Mouse (Mus musculus): ENCODE measurements around the gene Gpr160.
"Not testable (repeated sequence)": the region's sequence is repeated elsewhere in the genome, so short reads cannot be mapped to it uniquely, and the experiment has no call there.

Gene Gpr160

DNA sequence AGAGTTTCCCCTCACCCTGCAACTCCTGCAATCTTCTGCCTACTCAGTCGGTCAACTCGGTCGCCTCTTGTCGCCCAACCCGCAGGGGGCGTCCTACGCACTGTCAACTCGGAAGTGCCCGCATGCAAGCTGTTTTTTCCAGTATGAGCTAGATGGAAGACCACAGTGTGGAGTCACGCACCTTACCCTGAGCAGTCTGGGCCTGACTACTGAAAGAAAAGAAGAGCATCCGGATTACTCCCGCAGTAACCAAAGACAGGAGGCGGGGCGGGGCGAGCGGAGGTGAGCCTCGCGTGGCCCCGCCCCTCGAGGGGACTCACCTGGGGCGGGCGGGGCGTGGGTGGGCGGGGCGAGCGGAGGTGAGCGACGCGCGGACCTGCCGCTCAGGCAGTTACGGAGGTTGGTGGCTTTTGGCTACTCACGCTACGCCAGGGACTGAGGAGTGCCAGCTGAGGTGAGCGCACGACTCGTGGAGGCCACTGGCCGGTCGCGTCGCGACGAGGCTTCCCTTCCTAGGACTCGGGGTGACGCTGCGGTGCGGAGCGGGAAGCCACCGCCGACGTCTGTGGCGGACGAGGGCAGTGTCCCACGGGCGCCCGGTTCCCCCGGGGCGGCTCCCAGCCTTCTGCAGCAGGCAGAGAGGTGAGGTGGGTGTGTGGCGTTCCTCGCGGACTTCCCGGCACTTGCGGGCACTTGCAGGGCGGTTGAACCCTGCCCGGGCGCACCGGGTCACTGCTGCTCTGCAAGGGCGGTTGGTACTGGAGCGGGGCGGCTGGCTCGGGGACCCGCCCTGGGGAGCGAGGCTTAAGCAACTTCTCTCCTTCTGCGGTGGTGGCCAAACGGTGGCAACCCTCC, at the start of gene Gpr160:
TSS of gene Gpr160 (plus strand) at position 347 of the 855 bp plus-strand sequence.
- peak; percentile 52 to 62 for DNase-seq (ENCODE audit: low spot score in 2 of 2)

DNA sequence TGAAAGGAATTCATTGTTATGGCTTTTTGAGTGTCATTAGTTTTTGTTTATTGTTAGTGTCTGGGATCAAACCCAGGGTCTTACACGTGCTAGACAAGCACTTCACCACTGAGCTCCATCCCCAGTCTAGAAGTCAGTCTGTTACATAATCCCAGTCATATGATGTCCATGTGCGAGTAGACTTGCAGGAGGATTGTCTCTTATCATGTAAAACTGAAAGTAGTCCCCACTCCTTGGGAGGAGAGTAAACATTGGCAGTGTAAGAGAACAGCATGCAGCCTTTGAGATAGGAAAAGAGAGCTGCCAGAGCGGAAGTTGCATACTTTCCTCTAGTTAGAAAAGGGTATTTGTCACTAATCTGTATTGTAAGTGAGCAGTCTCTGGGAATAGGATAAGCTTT, 42.9 kb upstream of the Gpr160 start:
- DNase-seq (ENCODE audit: low spot score in 2 of 2), result no peak

DNA sequence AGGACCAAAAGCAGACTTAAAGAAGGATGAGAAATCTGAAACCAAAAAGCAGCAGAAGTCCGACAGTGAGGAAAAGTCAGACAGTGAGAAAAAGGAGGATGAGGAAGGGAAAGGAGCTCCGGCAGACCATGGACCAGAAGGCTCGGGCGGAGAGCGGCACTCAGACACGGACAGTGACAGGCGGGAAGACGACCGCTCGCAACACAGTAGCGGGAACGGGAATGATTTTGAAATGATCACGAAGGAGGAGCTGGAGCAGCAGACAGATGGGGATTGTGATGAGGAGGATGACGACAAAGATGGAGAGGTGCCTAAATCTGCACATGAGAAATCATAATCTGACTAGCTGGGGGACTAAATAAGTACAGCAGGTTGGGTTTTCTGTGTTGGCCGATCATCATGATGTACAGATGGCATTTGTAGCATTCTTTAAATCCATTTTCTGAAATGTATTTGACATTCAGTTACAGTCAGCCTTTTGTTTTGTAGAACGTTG, 37.1 kb upstream of the Gpr160 start:
- no peak for DNase-seq (ENCODE audit: low spot score in 2 of 2)

DNA sequence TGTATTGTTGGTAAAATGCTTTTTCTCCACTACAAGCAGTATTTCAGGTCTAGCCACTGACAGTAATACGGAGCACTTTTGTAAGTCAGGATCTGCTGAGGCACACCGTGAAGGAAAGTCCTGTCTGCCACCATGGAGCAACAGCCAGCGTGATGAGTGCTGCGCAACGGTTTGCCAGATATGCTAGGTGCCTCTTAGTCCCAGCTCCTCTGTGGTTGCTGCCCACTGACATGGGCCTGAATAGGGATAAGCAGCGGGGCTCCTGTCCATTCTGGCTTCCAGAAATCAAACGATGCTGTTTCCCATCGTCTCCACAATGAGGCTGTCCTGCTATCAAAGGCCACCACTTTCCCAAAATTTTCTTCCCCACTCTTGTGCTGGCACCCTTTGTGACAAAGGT, 33.6 kb upstream of the Gpr160 start:
- no peak for DNase-seq (ENCODE audit: low spot score in 2 of 2)

DNA sequence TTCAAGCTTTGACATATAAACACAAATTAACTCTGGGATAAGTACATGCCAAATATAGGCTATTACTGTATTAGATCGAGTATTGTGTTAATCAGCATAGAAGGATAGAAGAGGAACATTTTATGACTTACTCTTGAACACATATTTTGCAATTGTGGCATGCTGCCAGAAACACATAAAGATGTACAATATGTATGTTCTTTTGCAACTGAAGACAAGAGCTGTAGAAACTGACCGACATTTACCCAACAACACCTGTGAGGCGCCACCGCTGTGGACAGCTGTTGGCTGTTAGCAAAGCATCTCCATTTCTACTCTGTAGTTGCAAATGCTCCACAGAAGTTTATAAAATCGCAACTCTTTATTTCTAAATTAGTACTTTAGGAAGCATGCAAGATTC, 29.7 kb upstream of the Gpr160 start:
- DNase-seq (ENCODE audit: low spot score in 2 of 2), result no peak

DNA sequence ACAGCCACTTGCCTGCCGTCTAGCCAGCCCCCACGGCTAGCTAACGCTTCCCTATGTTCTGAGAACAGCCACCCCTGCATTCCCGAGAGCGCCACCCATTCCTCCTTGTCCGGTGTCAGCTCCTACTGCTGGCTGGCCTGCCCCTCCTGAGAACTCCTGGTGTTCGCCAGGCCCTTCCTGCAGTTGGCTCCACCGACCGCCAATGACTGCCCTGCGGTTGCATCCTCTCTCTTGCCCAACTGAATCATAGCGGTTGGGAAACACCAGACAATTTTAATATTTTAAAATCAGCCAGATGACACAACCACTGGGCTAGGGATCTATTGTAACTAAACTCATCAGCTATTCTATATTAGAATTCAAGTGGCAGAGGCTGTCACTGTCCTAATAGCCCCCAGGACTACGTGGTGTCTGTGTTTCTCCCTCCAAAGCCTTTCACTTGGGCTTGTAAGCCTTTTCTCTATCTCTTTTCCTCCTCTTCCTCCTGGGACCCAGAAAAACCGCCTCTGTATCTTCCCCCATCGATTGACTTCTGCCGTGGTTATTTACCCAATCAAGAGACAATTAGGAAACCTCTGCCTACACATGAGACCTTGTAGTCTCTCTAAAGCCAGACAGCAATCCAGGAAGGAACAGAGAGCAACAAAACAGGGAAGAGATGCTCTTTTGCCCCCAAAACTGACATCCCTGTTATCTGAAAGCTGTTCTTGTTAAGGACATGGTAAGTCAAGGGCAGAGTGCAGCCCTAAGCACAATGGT, 23.7 kb upstream of the Gpr160 start:
- DNase-seq (ENCODE audit: low spot score in 2 of 2), result no peak

DNA sequence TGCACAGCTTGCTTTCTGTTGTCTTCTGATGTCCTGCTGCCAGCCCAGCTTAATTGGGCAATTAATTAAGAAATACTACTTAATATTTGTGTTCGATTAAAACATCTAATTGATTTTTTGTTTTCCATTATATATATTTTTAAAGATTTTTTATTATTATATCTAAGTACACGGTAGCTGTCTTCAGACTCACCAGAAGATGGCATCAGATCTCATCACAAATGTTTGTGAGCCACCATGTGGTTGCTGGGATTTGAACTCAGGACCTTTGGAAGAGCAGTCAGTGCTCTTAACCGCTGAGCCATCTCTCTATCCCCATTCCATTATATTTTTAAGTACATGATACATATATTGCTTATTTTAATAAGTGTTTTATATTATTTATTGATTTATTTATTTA, 22.5 kb upstream of the Gpr160 start:
- no peak for DNase-seq (ENCODE audit: low spot score in 2 of 2)

DNA sequence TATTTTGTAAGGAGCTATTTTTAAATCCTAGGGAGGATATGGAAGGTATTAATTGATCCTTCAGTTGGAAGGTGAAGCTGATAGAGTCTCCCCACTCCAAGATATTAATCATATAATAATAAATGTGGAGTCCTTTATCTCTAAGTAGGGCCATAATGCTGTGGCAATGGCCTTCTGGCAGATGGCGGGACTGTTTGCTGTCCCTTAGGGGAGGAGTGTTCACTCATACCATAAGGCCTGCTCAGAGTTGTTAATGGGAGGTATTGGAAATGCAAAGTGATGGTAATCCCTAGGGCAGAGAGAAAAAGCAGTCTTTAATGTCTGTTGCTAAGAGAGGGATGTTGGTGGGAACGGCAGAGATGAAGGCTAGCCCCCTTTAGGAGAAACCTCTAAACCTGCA, 10.0 kb upstream of the Gpr160 start:
- no peak for DNase-seq (ENCODE audit: low spot score in 2 of 2)

DNA sequence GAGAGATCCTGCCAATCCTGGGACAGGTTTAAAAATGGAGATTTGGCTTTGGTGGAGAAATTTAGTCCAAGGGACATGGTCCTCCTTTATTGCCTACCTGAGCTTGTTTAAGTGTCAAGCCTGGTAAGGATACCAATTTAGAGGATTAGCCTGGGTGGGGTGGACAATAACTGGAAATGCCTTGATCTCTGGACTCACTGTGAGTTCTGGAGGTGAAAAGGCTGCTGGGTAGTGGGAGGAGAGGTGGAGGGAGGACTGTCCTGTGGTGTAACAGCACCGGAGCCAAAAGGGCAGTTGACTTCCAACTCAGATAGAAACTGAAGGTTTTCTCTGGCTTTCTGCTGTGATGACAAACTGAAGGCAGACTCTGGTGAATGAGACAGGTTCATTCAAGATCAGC, 8.3 kb upstream of the Gpr160 start:
- no peak for DNase-seq (ENCODE audit: low spot score in 2 of 2)

DNA sequence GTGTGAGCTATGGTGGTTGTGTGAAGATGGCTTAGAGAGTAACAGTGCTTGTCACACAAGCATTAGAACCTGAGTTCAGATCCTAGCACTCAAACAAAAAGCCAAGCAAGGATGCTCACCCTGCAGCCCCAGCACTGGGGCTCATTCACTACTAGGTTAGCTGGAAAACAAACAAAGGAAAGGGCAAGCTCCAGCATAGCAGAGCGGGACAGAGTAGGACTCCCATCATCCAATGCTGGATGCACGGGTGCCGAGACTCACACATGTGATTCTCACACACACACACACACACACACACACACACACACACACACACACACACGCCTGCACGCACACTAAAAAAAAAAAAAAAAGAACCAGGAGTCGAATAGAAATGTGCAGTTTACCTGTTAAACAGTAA, 4.3 kb upstream of the Gpr160 start:
- no peak for DNase-seq (ENCODE audit: low spot score in 2 of 2)

DNA sequence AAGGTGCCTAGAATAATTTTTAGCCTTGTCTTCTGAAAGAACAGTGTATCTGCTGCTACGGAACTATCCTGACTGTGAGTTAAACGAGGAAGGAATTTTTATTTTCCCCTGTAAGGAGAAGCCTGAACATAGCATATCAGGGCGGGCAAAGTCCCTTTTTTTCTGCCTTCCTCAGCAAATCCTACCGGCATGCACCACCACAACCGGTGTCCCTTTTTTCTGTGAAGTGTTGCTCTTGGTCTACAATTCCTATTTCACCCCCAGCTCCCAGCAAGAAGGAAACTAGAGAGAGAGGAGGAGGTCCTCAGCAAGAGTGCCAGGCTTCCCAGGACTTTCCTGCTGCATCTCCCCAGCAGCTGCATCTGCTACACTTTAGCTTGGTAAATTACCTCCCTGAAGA, 2.2 kb upstream of the Gpr160 start:
- DNase-seq (ENCODE audit: low spot score in 2 of 2), result no peak

DNA sequence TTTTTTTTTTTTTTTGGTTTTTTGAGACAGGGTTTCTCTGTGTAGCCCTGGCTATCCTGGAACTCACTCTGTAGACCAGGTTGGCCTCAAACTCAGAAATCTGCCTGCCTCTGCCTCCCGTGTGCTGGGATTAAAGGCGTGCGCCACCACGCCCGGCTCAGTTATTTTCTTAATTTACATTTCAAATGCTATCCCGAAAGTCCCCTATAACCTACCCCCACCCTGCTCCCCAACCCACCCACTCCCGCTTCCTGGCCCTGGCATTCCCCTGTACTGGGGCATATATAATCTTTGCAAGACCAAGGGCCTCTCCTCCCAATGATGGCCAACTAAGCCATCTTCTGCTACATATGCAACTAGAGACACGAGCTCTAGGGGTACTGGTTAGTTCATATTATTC, 3.8 kb downstream of the Gpr160 start:
- DNase-seq (ENCODE audit: low spot score in 2 of 2), result not testable (repeated sequence)

DNA sequence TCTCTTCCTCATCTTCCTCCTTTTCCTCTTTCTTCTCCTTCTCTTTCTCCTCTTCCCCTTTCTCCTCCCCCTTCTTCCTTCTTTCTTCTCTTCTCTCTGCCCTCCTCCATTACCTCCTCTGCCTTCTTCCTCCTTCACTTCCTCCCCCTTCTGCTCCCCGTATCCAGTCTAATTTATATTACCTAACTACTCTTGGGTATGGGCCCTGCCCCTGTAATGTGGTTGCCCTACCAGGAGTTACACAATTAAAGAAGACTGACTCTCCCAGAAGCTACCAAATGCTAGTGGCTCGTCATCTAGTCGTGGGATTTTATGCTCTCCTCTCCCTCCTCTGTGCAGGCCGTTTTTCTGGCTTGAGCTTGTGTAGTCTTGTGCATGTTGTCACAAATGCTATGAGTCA, 5.0 kb downstream of the Gpr160 start:
- DNase-seq (ENCODE audit: low spot score in 2 of 2), result no peak

DNA sequence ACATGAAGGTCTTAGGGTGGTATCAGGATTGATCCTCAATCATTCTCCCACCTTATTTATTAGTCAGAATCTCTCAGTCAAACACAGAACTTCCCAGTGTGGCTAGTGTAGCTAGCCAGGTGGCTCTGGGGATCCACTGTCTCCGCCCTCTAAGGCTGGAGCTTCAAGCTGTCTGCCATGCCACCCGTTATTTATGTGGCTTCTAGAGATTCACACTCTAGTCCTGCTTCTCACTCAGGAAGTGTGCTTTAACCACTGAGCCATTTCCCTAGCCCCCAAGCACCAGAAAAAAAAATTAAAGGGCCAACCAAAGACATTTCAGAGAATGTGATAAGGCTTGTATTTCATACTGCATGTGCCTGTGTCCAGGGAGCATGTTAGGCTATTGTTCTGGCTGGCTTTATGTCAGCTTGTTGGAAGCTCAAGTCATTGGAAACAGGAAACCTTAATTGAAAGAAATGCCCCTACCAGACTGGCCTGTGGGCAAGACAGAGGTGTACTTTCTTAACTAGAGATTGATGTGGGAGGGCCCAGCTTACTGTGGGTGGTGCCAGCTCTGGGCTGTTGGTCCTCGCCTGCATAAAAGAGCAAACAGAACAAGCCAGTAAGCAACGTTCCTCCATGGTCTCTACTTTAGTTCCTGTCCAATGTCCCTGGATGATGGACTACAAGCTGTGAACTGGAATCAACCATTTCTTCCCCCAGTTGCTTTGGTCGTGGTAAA, 8.1 kb downstream of the Gpr160 start:
- DNase-seq (ENCODE audit: low spot score in 2 of 2), result no peak

DNA sequence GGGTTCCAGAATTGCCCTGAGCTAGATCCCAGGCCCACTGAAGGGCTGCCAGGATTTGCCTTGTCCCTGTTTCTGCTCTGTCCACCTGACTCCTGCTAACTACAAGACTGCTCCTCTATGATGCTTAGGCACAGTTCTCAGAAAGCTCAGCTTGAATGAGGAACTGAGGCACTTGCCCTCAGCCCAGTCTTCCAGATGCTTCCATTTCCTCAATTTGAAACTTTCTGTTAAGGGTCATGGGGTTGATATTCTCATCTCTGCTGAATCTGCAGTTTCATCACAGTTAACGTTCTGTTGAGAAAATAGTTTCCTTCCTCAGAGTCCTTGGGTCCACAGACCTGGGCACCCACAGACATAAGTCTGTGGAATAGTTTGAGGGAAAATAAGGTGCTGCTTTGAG, 8.9 kb downstream of the Gpr160 start:
- DNase-seq (ENCODE audit: low spot score in 2 of 2), result no peak

DNA sequence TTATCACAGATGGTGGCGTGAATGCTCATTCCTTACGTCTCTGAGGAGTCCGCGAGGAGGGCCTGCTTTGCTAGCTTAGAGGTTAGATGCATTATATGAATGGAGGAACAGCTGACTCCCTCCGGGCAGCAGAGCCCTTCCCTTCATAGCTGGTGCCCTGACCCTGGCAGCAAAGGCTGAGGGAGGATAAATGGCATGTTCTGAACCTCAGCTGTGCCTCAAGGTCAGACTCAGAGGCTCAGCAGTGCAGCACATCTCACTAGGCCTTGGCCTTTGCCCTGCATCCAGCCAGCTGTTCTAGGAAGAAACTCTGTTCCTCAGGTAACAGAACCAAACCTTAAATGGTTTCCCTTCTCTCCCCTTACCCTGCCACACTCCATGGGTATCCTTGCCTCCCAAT, 12.4 kb downstream of the Gpr160 start:
- DNase-seq (ENCODE audit: low spot score in 2 of 2), result no peak

DNA sequence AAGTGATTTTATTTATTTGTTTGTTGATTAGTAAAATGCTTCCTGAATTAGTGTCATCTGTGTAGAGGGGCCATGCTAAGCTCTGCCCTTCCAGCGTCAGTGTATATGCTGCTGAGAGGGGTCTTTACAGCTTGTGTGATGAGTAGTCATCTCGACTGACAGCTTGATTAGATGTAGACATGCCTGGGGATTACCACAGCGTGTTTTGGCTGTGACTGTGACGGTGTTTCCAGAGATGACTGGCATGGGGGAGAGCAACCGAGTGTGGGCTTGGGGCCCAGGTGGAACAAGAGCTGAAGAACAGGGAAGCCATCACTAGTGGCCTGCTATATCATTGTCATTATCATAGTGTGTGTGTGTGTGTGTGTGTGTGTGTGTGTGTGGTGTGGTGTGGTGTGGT, 12.9 kb downstream of the Gpr160 start:
- no peak for DNase-seq (ENCODE audit: low spot score in 2 of 2)

DNA sequence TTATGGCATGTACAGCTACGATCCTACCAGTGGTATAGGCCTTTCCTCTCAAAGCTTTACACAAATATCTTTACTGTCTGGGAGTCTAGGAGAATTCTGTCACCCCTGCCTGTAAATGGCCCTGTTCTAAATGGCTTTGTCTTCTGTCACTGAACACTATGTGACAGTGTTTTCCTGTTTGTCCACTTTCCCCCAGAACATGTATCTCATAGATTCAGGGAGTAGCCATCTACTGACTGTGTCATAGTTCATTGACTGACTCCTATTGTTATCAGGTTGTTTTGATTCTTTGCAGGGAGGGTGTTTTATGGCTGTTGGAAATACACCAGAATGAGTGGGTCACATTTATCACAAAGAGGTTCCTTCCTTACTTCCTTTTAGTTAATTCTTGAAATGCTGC, 14.2 kb downstream of the Gpr160 start:
- no peak for DNase-seq (ENCODE audit: low spot score in 2 of 2)

DNA sequence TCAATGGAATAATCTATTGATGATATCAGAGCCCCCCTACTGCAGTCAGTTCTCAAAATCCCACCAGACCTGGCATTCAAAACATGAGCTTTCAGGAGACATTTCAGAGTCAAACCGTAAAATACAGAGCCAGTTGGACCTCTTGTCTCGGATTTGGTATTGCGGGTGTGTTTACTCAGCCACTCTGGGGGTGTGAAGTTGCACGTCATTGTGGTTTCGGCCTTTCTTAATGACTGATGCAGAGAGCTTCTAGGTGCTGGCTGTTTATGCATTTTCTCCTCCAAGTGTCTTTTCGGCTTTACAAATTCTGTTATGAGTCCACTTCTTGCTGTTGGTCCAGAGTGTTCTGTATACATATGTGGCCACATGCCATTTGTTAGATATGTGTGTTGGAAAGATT, 21.0 kb downstream of the Gpr160 start:
- no peak for DNase-seq (ENCODE audit: low spot score in 2 of 2)

DNA sequence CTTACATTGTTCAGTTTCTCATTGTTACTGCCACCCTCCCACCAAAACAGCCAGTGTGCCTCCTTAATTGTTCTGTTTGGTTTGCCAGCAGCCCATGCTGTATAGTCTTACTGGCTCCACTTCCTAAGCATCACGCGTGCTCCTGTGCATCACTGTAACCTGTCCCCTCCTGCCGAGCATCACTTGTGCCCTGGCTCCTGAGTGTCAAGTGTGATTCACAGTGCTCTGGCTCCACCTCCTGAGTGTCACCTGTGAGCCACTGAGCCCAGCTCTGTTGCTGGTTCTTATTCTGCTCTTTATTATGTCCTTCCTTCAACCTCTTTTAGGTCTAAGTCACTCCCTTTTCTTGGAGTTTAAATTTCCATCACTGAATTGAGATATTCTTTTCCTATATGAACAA, 31.7 kb downstream of the Gpr160 start:
- no peak for DNase-seq (ENCODE audit: low spot score in 2 of 2)

DNA sequence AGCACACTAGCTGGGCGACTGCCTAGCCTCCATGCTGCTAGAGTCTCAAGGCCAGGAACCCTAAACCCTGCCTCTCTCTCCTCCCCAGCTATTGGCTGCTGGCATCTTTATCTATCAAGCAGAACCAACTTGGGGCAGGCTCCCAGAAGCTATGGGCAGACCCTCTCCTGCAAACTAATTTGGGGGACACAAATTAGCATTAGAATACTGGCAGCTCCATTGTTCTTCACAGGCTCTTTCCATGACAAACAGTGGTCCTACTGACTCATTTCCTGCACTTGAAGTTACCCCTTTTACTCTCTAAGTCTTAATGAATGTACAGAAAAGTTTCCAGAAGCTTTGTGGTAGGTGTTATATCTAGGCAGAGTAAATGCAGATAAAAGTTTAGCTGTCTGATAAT, 33.3 kb downstream of the Gpr160 start:
- no peak for DNase-seq (ENCODE audit: low spot score in 2 of 2)

DNA sequence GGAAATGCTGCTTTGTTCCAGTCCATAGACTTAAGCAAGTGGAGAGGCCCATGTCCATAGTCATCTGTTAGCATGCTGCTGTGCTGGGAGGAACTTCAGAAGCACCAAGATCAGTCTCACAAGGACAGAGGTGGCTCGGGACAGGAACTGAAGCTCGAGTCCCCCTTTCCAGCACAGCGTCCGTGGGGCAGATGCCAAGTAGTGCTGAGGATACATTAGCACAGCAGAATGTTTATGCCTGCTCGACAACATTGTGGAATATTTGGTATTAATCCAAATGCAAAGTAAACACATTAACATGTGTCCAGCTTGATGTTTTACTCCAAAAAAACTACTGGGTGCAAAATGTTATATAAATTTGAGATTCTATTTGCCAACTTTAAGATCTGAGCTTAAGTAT, 41.0 kb downstream of the Gpr160 start:
- DNase-seq (ENCODE audit: low spot score in 2 of 2), result no peak
